Mouse (Mus musculus) forebrain, embryonic 14.5 days (tissue): ENCODE results near the gene Pan2. TPM values are rescaled to one million over a fixed set of nuclear protein-coding genes. Genes with fewer than 3 reads are reported as not detected.
A peak's percentile ranks its signal among the peaks of the same experiment; 100 is the strongest.
"Not testable (repeated sequence)": the region's sequence is repeated elsewhere in the genome, so short reads cannot be mapped to it uniquely, and the experiment has no call there.

Source experiments
- ATAC-seq: fragments of 200-750 bp; cut with Nextera tagmentation; 2 replicates; pipeline ENCODE4 v1.8.0; 2017; ENCODE audit warnings: mild to moderate bottlenecking, moderate library complexity
- DNase-seq: peaks from one replicate; pipeline ENCODE4 v3.0.0-alpha.2; 2015; ENCODE audit warnings: low spot score
- H3K27ac ChIP-seq: fragments of 300-500 bp; sonication (generic); 2 replicates; pipeline ENCODE4 v1.5.1; 2014; ENCODE audit warnings: low read depth, mild to moderate bottlenecking, control low read depth, low read length, moderate library complexity
- H3K27me3 ChIP-seq: fragments of 300-500 bp; sonication (generic); replicated peaks from 2 replicates; pipeline ENCODE4 v1.6.1; 2014; ENCODE audit warnings: low read length, control low read depth, mixed read lengths; ENCODE audit not compliant: control insufficient read depth, insufficient read depth
- H3K36me3 ChIP-seq: fragments of 300-500 bp; sonication (generic); 2 replicates; pipeline ENCODE4 v1.6.1; 2014; ENCODE audit warnings: low read length, control low read depth; ENCODE audit not compliant: control insufficient read depth, insufficient read depth
- H3K4me1 ChIP-seq: fragments of 300-500 bp; sonication (generic); 2 replicates; pipeline ENCODE4 v1.6.1; 2014; ENCODE audit warnings: antibody characterized with exemption, low read length, control low read depth; ENCODE audit not compliant: control insufficient read depth, insufficient read depth
- H3K4me2 ChIP-seq: fragments of 300-500 bp; sonication (generic); 2 replicates; pipeline ENCODE4 v1.6.1; 2014; ENCODE audit warnings: mild to moderate bottlenecking, control low read depth, low read length
- H3K4me3 ChIP-seq: fragments of 300-500 bp; sonication (generic); 2 replicates; pipeline ENCODE4 v1.5.1; 2014; ENCODE audit warnings: low read depth, low read length, control low read depth
- H3K9ac ChIP-seq: fragments of 300-500 bp; sonication (generic); 2 replicates; pipeline ENCODE4 v1.6.1; 2014; ENCODE audit warnings: mild to moderate bottlenecking, low read length, control low read depth, moderate library complexity
- H3K9me3 ChIP-seq: fragments of 300-500 bp; sonication (generic); replicated peaks from 2 replicates; pipeline ENCODE4 v1.6.1; 2016; ENCODE audit warnings: low read length, control low read depth, mixed read lengths; ENCODE audit not compliant: control insufficient read depth
- WGBS: fragments of 180-500 bp; shearing (Covaris S2); extraction: QIAGEN DNeasy Blood & Tissue Kit; methylation state at CpG from one replicate; pipeline ENCODE4 v1.1.7; 2014; 5-methylcytosine and 5-hydroxymethylcytosine counted together
- polyA plus RNA-seq: library from polyadenylated mRNA; unstranded; fragments of >200 nt; fragmentation: Nextera tagmentation; extraction: Ambion mirVana; gene quantifications from 2 replicates; pipeline ENCODE4 v1.2.1, GENCODE M21; 2014

The Pan2 gene
- polyA plus RNA-seq, 1 experiment from 2014 or later, result 21.4 TPM

- Histone ChIP-seq H3K27me3 (no peaks in the 10 kb centered on the region), H3K27ac (no peak overlapping the region), H3K9me3 (no peaks in the 10 kb centered on the region), H3K4me2 (peak overlapping the region; percentile 85), H3K9ac (peak overlapping the region; percentile 98), H3K4me3 (peak overlapping the region; percentile 93), H3K4me1 (peaks cover 16% of the 10 kb centered on the region), H3K36me3 (peaks cover 58% of the 10 kb centered on the region)
- no peak for ATAC-seq
- WGBS, result 61% methylated on average over 12 of the region's 12 CpGs
- no peak for DNase-seq
Measured at GRCm38 (mm10) chr10:128321641-128322040, 18.5 kb downstream of the Pan2 start.

- WGBS, result under 1% methylated on average over 40 of the region's 40 CpGs
Measured at GRCm38 (mm10) chr10:128322141-128323108, 19.3 kb downstream of the Pan2 start, which contains the start of gene Cnpy2. Gene Cnpy2, plus strand, starts transcription at chr10:128322459.

GRCm38 (mm10) chr10:128323516-128323915 lies 20.4 kb downstream of the Pan2 start:
- Histone ChIP-seq H3K27me3 (no peaks in the 10 kb centered on the region), H3K9me3 (no peaks in the 10 kb centered on the region), H3K9ac (peak overlapping the region; percentile 98), H3K36me3 (peaks cover 60% of the 10 kb centered on the region), H3K4me3 (peak overlapping the region; percentile 93), H3K27ac (peak overlapping the region; percentile 97; the same call in 1 of the 2 replicates), H3K4me1 (peaks cover 16% of the 10 kb centered on the region), H3K4me2 (peak overlapping the region; percentile 85)
- 90% methylated on average over 8 of the region's 8 CpGs for WGBS
- no peak for DNase-seq
- no peak for ATAC-seq

More at GRCm38 (mm10) chr10:128322141-128323108, 19.3 kb downstream of the Pan2 start, which contains the start of gene Cnpy2:
- Histone ChIP-seq H3K27me3 (no peaks in the 10 kb centered on the region), H3K4me3 (peak within 1 kb of the TSS; percentile 93), H3K9ac (peak within 1 kb of the TSS; percentile 98), H3K4me2 (peak within 1 kb of the TSS; percentile 85), H3K36me3 (peaks cover 60% of the 10 kb centered on the region), H3K9me3 (no peaks in the 10 kb centered on the region), H3K4me1 (peaks cover 16% of the 10 kb centered on the region), H3K27ac (peak within 1 kb of the TSS; percentile 97)
- ATAC-seq (peak; percentile 99), DNase-seq (peak; percentile 98)

GRCm38 (mm10) chr10:128326825-128327224 lies 23.7 kb downstream of the Pan2 start:
- no peaks in the 10 kb centered on the region for H3K9me3 ChIP-seq
- H3K36me3 ChIP-seq, result peaks cover 42% of the 10 kb centered on the region
- H3K4me2 ChIP-seq, result no peak overlapping the region
- H3K9ac ChIP-seq, result no peak overlapping the region
- 96% methylated on average over 8 of the region's 8 CpGs for WGBS
- peaks cover 12% of the 10 kb centered on the region for H3K4me1 ChIP-seq
- H3K27ac ChIP-seq, result no peak overlapping the region
- H3K27me3 ChIP-seq, result no peaks in the 10 kb centered on the region
- DNase-seq (no peak), ATAC-seq (no peak)
- no peak overlapping the region for H3K4me3 ChIP-seq

GRCm38 (mm10) chr10:128327610-128328009 lies 24.5 kb downstream of the Pan2 start:
- Histone ChIP-seq H3K4me2 (no peak overlapping the region), H3K9me3 (no peaks in the 10 kb centered on the region), H3K27ac (no peak overlapping the region), H3K4me1 (peaks cover 12% of the 10 kb centered on the region), H3K4me3 (no peak overlapping the region), H3K27me3 (no peaks in the 10 kb centered on the region), H3K9ac (no peak overlapping the region), H3K36me3 (peaks cover 42% of the 10 kb centered on the region)
- ATAC-seq (no peak), DNase-seq (no peak)
- 87% methylated on average over 10 of the region's 10 CpGs for WGBS

GRCm38 (mm10) chr10:128332358-128333249 lies 29.5 kb downstream of the Pan2 start:
- H3K4me1 ChIP-seq, H3K9me3 ChIP-seq: not testable (repeated sequence)

GRCm38 (mm10) chr10:128335582-128335981 lies 32.4 kb downstream of the Pan2 start:
- DNase-seq, result peak; percentile 78
- Histone ChIP-seq H3K36me3 (peaks cover 5% of the 10 kb centered on the region), H3K4me2 (no peak overlapping the region), H3K9me3 (no peaks in the 10 kb centered on the region), H3K4me1 (peaks cover 10% of the 10 kb centered on the region), H3K27me3 (no peaks in the 10 kb centered on the region), H3K9ac (no peak overlapping the region), H3K4me3 (no peak overlapping the region), H3K27ac (no peak overlapping the region)
- WGBS, result 0% methylated on average over 4 of the region's 4 CpGs
- no peak for ATAC-seq

More at GRCm38 (mm10) chr10:128332358-128333249, 29.5 kb downstream of the Pan2 start:
- not testable (repeated sequence) for H3K4me2 ChIP-seq, H3K4me3 ChIP-seq, ATAC-seq, DNase-seq, H3K27me3 ChIP-seq, H3K9ac ChIP-seq, H3K27ac ChIP-seq
- peaks cover 17% of the 10 kb centered on the region for H3K36me3 ChIP-seq
- 82% methylated on average over 5 of the region's 6 CpGs for WGBS

GRCm38 (mm10) chr10:128336195-128336594 lies 33.1 kb downstream of the Pan2 start:
- H3K4me3 ChIP-seq, result no peak overlapping the region
- H3K9ac ChIP-seq, result no peak overlapping the region
- no peak overlapping the region for H3K4me2 ChIP-seq
- no peak for DNase-seq
- no peak for ATAC-seq
- peaks cover 10% of the 10 kb centered on the region for H3K4me1 ChIP-seq
- 95% methylated on average over 3 of the region's 3 CpGs for WGBS
- H3K36me3 ChIP-seq, result peaks cover 5% of the 10 kb centered on the region
- no peak overlapping the region for H3K27ac ChIP-seq
- no peaks in the 10 kb centered on the region for H3K9me3 ChIP-seq
- H3K27me3 ChIP-seq, result no peaks in the 10 kb centered on the region
